Mouse (Mus musculus) CH12.LX (cell line): Measurements from ENCODE around the gene Ly6g6e. TPM values are rescaled to one million over a fixed set of nuclear protein-coding genes. Genes with fewer than 3 reads are reported as not detected.

Source experiments
- DNase-seq: peaks from one replicate; pipeline ENCODE4 v3.0.0-alpha.2; 2013; ENCODE audit errors: extremely low read depth
- H3K27ac ChIP-seq: 2 replicates; pipeline ENCODE4 v1.5.1; 2012; ENCODE audit warnings: low read depth, mild to moderate bottlenecking, control low read depth, moderate library complexity; ENCODE audit not compliant: insufficient read depth
- H3K27me3 ChIP-seq: replicated peaks from 2 replicates; pipeline ENCODE3; 2012; ENCODE audit warnings: inconsistent platforms
- H3K36me3 ChIP-seq, 2 experiments: replicated peaks in 1 of 2; 2 replicates each; pipeline versions ENCODE3 to v1.6.1; 2012; ENCODE audit warnings: inconsistent platforms in 1 of 2, low read length in 1 of 2, mild to moderate bottlenecking in 1 of 2, mixed read lengths in 1 of 2, moderate library complexity in 1 of 2; ENCODE audit not compliant: control insufficient read depth in 1 of 2, insufficient read depth in 1 of 2
- H3K4me1 ChIP-seq, 2 experiments: 2 replicates each; pipeline ENCODE4 v1.6.1; 2012; ENCODE audit warnings: inconsistent platforms in 1 of 2, moderate library complexity in 1 of 2; ENCODE audit not compliant: insufficient read depth in 2 of 2, control insufficient read depth in 1 of 2
- H3K4me2 ChIP-seq: 2 replicates; pipeline ENCODE4 v1.6.1; 2012; ENCODE audit warnings: low read depth, mild to moderate bottlenecking, control low read depth; ENCODE audit not compliant: poor library complexity, insufficient read depth, severe bottlenecking
- H3K4me3 ChIP-seq, 3 experiments: fragments of 150-350 bp in 1 of 3; sonication (generic) in 1 of 3; replicated peaks in 1 of 3; 2 replicates each; pipeline versions ENCODE3 to v1.5.1; 2011 to 2012; ENCODE audit warnings: low read depth in 2 of 3, low read length in 2 of 3, mild to moderate bottlenecking in 2 of 3, moderate library complexity in 2 of 3, control low read depth in 1 of 3, improper control_type of control experiment in 1 of 3, inconsistent platforms in 1 of 3, mixed read lengths in 1 of 3; ENCODE audit not compliant: poor library complexity in 1 of 3
- H3K79me2 ChIP-seq: replicated peaks from 2 replicates; pipeline ENCODE4 v1.6.1; 2012; ENCODE audit warnings: mild to moderate bottlenecking, moderate library complexity; ENCODE audit not compliant: control insufficient read depth, poor library complexity, insufficient read depth, severe bottlenecking; ENCODE audit errors: extremely low read depth
- H3K9ac ChIP-seq: 2 replicates; pipeline ENCODE4 v1.6.1; 2012; ENCODE audit warnings: low read depth, mild to moderate bottlenecking, control low read depth, moderate library complexity; ENCODE audit not compliant: insufficient read depth
- H3K9me3 ChIP-seq: replicated peaks from 2 replicates; pipeline ENCODE3; 2012; ENCODE audit warnings: low read length, inconsistent platforms, mixed read lengths
- BHLHE40 ChIP-seq: IDR thresholded peaks from 2 replicates; pipeline ENCODE4 v1.6.1; 2011; ENCODE audit warnings: mild to moderate bottlenecking, low read depth, low read length, improper control_type of control experiment
- CTCF ChIP-seq, 2 experiments: IDR thresholded peaks in 1 of 2; conservative IDR thresholded peaks in 1 of 2; 2 replicates each; pipeline ENCODE4 v1.5.1; 2011 to 2012; ENCODE audit warnings: low read depth in 2 of 2, low read length in 2 of 2, improper control_type of control experiment in 1 of 2, inconsistent platforms in 1 of 2, mild to moderate bottlenecking in 1 of 2, moderate library complexity in 1 of 2
- ETS1 ChIP-seq: conservative IDR thresholded peaks from 2 replicates; pipeline ENCODE4 v1.6.1; 2012; ENCODE audit warnings: low read depth, mild to moderate bottlenecking, inconsistent platforms, low read length, improper control_type of control experiment, moderate library complexity
- GABPA ChIP-seq: IDR thresholded peaks from 2 replicates; pipeline ENCODE4 v1.6.1; 2012; ENCODE audit warnings: low read depth, low read length, improper control_type of control experiment, inconsistent platforms; ENCODE audit not compliant: insufficient replicate concordance
- HCFC1 ChIP-seq: IDR thresholded peaks from 2 replicates; pipeline ENCODE4 v1.6.1; 2012; ENCODE audit warnings: low read depth, mild to moderate bottlenecking, inconsistent platforms, low read length, improper control_type of control experiment
- KAT2A ChIP-seq: IDR thresholded peaks from 2 replicates; pipeline ENCODE4 v1.6.1; 2012; ENCODE audit warnings: low read length, improper control_type of control experiment, inconsistent platforms; ENCODE audit not compliant: insufficient replicate concordance
- MAX ChIP-seq: IDR thresholded peaks from 2 replicates; pipeline ENCODE4 v1.6.1; 2011; ENCODE audit warnings: low read length, improper control_type of control experiment
- NRF1 ChIP-seq: IDR thresholded peaks from 2 replicates; pipeline ENCODE4 v1.6.1; 2014; ENCODE audit warnings: low read depth, mild to moderate bottlenecking, inconsistent platforms, low read length, improper control_type of control experiment, moderate library complexity
- TBP ChIP-seq: conservative IDR thresholded peaks from 2 replicates; pipeline ENCODE4 v1.6.1; 2011; ENCODE audit warnings: low read depth, low read length, improper control_type of control experiment
- UBTF ChIP-seq: IDR thresholded peaks from 2 replicates; pipeline ENCODE4 v1.6.1; 2012; ENCODE audit warnings: low read depth, mild to moderate bottlenecking, inconsistent platforms, low read length, improper control_type of control experiment, moderate library complexity
- USF2 ChIP-seq: conservative IDR thresholded peaks from 2 replicates; pipeline ENCODE4 v1.6.1; 2011; ENCODE audit warnings: low read depth, low read length, improper control_type of control experiment
- ZKSCAN1 ChIP-seq: IDR thresholded peaks from 2 replicates; pipeline ENCODE4 v1.6.1; 2012; ENCODE audit warnings: low read depth, inconsistent platforms, low read length, improper control_type of control experiment, borderline replicate concordance
- ZMIZ1 ChIP-seq: IDR thresholded peaks from 2 replicates; pipeline ENCODE4 v1.6.1; 2012; ENCODE audit warnings: low read depth, mild to moderate bottlenecking, inconsistent platforms, low read length, improper control_type of control experiment
- ZNF384 ChIP-seq: IDR thresholded peaks from 2 replicates; pipeline ENCODE4 v1.6.1; 2012; ENCODE audit warnings: low read depth, low read length, improper control_type of control experiment, inconsistent platforms
- dilution Hi-C: fragments of 300-500 bp; cut with MboI; formaldehyde crosslinking; loops from 2 replicates; pipeline ENCODE4 v1.14.3; 2020; ENCODE audit warnings: low sequenced_read_pairs; ENCODE audit not compliant: extremely low pct_unique_long_range_greater_than_20kb, extremely low pct_ligation_motif_present
- in situ Hi-C: fragments of 300-500 bp; cut with MboI; formaldehyde crosslinking; loops from 3 replicates; pipeline ENCODE4 v1.14.3; 2019; ENCODE audit warnings: low sequenced_read_pairs, low pct_ligation_motif_present, low pct_unique_long_range_greater_than_20kb, mixed read lengths
- polyA plus RNA-seq: library from polyadenylated mRNA; unstranded; fragments of >175 nt; gene quantifications from 2 replicates; pipeline ENCODE4 v1.2.1, GENCODE M21; 2012; ENCODE audit warnings: low read depth; ENCODE audit not compliant: insufficient read length
- total RNA-seq, 2 experiments: library from RNA; depleted of rRNA; stranded (reverse); fragments of 300-350 nt in 1 of 2; fragments of >200 nt in 1 of 2; gene quantifications; 2 replicates each; pipeline ENCODE4 v1.2.3; 2012 to 2014

Gene Ly6g6e
- total and polyA plus RNA-seq, 3 experiments, result not detected

DNA sequence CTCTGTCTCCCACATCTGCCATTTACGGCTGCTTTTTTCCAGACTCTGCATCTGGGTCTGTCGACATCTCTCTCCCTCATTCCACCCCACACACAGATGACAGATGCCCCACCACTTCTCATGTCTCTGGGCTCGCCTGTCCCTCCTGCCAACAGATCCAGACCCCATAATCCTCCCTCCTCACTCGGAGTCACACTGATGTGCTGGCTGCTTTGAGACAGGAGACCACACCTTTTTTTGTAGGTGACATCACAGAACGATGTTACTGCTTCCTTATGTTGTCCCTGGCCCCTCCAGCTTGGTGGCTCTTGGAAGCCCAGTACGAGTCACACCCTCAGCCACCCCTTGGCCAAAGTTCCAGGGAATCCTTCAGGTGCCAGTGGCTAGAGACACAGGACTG lies 3.5 kb downstream of the Ly6g6e start:
- H3K4me1 ChIP-seq, result peaks cover 17 to 22% of the 10 kb centered on the region in 2 experiments
- in situ Hi-C loops, result no loop called here
- no peak for DNase-seq
- H3K27me3 ChIP-seq, result no peaks in the 10 kb centered on the region
- no peaks in the 10 kb centered on the region for H3K36me3 ChIP-seq
- H3K79me2 ChIP-seq, result no peaks in the 10 kb centered on the region
- no peak overlapping the region for H3K4me3 ChIP-seq
- dilution Hi-C loops, result no loop called here
- H3K27ac ChIP-seq, result no peak overlapping the region
- H3K4me2 ChIP-seq, result no peak overlapping the region
- no peak for TF ChIP-seq UBTF
- no peak for TF ChIP-seq KAT2A
- TF ChIP-seq ZMIZ1, result no peak
- no peaks in the 10 kb centered on the region for H3K9me3 ChIP-seq
- no peak overlapping the region for H3K9ac ChIP-seq

GRCm38 (mm10) chr17:35080710-35081109 lies 4.0 kb downstream of the Ly6g6e start:
- no peaks in the 10 kb centered on the region for H3K36me3 ChIP-seq
- H3K4me1 ChIP-seq, result peaks cover 17 to 22% of the 10 kb centered on the region in 2 experiments
- TF ChIP-seq ZMIZ1, result no peak
- TF ChIP-seq GABPA, result no peak
- TF ChIP-seq ZKSCAN1, result no peak
- no peak for TF ChIP-seq ETS1
- H3K27ac ChIP-seq, result no peak overlapping the region
- in situ Hi-C loops (no loop called here), dilution Hi-C loops (no loop called here)
- H3K4me2 ChIP-seq, result no peak overlapping the region
- no peaks in the 10 kb centered on the region for H3K9me3 ChIP-seq
- H3K79me2 ChIP-seq, result no peaks in the 10 kb centered on the region
- H3K9ac ChIP-seq, result no peak overlapping the region
- no peak overlapping the region for H3K4me3 ChIP-seq
- peak; percentile 14 for DNase-seq
- peaks cover 3% of the 10 kb centered on the region for H3K27me3 ChIP-seq

GRCm38 (mm10) chr17:35082841-35083576 lies 6.3 kb downstream of the Ly6g6e start:
- no peak for DNase-seq
- in situ Hi-C loops, result no loop called here
- Histone ChIP-seq H3K27me3 (peaks cover 17% of the 10 kb centered on the region), H3K79me2 (no peaks in the 10 kb centered on the region), H3K27ac (no peak overlapping the region), H3K4me2 (no peak overlapping the region), H3K9me3 (no peaks in the 10 kb centered on the region), H3K9ac (no peak overlapping the region), H3K4me3 (no peak overlapping the region), H3K4me1 (peaks cover 13 to 22% of the 10 kb centered on the region in 2 experiments), H3K36me3 (no peaks in the 10 kb centered on the region)
- TF ChIP-seq TBP (no peak), BHLHE40 (no peak), CTCF (conservative IDR thresholded peaks at IDR 0.05 in 1 of 2, IDR thresholded peaks at IDR 0.05 in 1 of 2; ENCODE audit: low read depth in 2 of 2, low read length in 2 of 2) (no peak), NRF1 (no peak), ZNF384 (no peak), MAX (no peak), UBTF (no peak), USF2 (no peak), HCFC1 (no peak)
- dilution Hi-C loops, result no loop called here
